Mouse (Mus musculus): ENCODE measurements around the gene Gm17651.

The Gm17651 gene

DNA sequence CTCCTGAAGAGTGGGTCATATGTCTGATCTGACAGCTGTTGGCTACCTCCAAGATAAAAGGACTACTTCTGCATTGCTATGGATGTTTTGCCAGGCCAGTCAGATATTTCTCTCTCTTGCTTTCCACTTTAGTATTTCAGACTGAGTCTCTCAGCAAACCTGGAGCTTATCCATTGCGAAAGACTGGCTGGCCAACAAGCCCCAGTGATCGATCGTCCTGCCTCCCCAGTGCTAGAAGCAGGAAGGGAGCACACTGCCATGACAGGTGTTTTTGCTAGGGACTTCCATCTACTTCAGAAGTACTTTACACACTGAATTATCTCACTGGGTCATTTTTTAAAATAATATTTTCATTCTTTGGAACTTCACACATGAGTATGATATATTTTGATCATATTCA lies 3.9 kb upstream of the Gm17651 start:
- no peak for DNase-seq

DNA sequence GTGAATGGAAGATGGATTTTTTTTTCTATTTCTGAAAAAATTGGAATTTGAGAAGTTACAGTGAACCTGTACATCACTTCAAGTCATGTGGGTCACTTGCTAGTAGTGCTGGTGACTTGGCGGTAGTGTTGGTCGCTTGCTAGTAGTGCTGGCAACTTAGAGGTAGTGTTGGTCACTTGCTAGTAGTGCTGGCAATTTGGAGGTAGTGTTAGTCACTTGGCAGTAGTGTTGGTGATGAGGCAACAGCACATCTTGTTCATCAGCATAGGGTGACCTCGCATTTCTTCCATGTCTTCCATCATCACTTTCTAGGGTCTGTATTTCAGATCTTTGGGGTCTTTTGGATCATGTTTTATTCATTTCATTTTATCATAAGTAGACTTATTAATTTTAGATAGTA lies 1.6 kb upstream of the Gm17651 start:
- DNase-seq, result no peak

DNA sequence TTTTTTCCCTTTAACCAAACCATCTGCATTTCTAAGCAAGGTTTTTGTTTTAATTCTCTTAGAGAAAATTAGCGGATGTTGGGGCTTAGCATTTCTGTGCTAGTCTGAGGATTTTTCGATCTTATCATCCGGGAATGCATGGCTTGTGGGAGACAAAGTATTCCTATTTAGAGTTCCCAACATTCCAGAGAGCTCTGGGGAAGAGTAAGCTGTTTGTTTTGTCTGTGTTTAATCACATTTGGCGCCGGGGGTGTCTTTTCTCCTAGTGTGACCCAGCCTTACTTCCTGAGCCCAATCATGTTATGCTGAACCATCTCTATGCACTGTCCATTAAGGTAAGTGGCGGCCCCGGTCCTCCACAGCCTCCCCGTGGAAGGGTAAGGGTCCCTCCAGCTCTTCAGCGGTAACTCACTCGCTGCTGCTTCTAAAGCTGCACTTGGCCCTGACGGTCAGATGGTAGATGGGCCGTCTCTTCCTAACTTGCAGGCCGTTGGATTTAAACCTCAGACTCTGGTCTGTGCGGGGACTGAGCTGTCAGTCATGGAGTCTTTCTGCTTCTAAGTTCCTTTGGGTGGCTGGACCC lies 7.3 kb downstream of the Gm17651 start:
- DNase-seq, result no peak

DNA sequence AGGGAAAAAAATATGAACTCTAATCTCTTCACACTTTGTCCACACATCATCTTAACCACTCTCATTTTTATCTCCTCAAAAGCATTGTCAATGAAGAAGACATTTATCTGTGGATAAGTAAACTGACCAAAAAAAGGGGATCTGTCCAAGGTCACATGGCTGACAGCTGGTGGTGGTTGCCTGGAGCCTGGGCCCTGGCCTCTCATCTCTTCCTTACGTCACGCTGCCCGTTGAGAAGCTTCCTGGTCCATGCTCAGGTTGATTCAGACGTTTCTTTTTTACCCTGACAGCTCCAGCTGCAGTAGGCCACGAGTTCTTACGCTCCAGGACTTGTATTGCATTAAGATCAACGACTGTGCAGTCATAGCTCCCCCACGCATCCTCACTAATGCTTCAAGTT lies 8.3 kb downstream of the Gm17651 start:
- DNase-seq, result no peak

DNA sequence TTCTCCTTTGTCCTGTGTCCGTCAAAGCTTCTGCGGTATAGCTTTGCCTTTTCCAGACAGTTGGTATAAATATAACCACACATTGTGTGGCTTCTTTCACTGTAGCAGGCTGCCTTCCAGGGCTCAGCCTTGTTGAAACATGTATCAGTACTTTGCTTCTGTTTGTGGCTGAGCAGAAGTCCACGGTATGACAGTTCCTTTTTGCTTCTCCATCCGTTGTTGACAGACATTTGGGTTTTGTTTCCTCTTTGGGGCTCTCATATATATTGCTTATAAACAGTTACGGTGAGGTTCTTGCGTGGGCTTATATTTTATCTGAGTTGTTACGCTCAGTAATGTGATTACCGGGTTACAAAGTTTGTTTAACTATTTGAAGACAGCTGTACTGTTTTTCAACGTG lies 9.0 kb downstream of the Gm17651 start:
- DNase-seq, result no peak

DNA sequence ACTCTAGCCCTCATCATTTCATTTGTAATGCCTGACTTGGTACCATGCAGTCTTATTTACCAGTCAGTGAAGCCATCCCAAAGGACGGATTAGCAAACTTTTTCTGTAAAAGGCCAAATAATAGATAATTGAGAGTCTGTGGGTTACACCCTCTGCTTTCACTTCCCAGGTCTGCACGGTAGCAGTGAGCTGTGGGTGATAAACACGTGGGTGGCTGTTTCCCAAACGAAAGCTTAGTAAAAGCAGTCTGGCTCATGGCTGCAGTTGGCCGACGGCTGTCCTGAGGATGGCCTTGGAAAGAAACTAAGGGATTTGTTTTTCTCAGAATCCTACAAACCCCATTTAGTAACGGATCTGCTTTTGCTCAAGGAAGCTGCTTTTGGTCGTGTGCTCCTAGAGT lies 13.3 kb downstream of the Gm17651 start:
- DNase-seq, result no peak

DNA sequence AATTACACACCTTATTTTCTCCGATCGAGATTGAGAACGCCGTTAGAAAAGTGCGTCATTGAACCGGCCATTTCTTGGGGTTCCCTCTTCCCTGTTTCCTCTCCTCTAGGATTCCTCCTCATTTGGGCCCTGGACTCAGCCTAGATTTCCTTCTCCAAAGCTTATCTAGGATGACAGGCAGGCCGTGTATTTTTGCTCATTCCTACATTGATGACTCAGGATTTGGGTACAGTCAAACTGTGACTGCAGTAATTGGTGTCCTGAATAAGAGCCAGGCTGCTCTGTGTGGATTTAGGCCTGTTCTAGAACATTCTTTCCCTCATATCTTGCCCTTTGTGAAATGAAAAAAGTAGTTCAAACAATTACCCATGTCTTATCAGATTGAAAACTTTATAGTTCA lies 14.7 kb downstream of the Gm17651 start:
- DNase-seq, result no peak

DNA sequence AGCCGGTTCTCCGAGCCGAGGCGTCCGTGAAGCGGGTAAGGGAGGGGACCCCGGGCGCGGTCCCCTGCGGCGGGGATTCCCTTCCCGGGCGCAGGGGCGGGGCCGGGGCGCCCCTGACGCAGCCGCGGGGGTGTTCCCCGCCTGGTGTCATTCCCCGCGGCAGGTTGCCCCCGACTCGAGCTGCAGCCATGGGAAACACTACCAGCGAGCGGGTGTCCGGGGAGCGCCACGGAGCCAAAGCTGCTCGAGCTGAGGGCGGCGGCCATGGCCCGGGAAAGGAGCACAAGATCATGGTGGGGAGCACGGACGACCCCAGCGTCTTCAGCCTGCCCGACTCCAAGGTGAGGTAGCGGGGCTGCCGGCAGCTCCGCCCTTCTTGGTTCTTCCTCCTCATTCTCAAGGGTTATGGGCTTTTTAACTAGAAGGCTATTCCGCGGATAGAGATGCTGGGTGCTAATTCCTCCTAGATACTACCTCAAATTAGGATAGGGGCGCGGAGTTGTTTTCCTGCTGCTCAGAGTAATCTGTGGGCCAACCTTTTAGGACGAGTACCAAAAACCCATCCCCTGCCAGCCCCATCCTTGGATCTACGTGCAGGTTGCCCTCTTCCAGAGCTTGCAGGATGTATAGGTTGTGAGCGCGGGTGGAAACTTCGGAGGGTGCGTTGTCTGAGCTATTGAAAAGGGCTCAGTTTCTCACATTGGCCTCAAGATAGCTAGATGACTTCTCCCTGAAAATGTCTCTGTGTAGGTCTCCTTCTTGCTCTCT lies 15.9 kb downstream of the Gm17651 start:
- peak in 1 of 2 experiments; percentile 16 for DNase-seq

DNA sequence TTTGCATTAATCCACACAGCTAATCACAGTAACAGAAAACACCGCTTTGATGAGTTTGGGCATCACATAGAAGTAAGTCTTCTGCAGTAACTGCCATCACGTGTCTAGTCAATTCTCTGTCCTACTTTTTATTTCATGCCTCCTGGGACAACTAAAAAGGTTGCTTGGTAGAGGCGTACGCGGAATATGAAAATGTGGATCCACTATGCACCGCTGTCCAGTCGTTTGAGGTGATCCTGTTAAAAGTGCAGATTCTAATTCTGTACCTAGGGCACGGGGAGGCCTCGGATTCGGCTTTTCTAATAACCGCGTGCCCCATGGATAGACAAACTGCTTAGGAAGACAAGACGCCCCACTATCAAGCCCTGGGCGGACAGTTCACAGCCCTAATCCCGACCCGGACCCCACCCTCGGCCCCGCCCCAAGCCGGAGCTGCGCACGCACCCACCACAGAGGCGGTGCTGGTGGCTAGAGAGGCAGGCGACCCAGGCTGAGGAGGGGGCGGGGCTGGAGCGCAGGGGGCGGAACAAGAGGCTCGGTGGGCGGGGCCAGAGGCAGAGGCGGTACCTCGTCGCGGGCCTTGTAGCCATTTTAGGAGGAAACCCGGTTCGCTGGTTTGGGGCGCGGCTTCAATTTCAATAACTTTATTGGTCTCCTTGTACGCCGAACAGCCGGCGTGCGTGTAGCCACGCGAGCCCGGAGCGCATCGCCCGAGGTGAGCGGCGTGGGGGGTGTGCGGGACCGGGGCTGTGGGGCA lies 16.7 kb downstream of the Gm17651 start, which contains the start of gene Prkab2:
Gene Prkab2 (plus strand): TSS at position 539 of the 757 bp plus-strand sequence.
- DNase-seq, result peak; percentile 99

DNA sequence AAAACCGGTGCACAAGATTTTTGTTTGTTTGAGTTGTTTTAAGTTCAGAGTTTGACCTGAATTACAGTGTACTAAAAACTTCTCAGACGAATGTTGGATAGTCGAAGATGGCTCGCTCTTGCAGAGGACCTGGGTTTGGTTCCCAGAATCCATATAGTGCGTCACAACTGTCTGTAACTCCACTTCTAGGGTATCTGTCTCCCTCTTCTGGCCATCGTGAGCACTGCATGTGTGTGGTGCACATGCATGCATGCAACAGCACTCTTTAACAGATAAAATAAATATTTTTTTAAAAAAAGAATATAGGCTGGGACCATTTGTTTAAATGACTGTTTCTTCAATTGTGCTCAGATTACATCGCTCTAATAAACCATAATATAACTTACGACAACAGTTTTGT lies 19.6 kb downstream of the Gm17651 start:
- peak in 1 of 2 experiments; percentile 27 for DNase-seq

DNA sequence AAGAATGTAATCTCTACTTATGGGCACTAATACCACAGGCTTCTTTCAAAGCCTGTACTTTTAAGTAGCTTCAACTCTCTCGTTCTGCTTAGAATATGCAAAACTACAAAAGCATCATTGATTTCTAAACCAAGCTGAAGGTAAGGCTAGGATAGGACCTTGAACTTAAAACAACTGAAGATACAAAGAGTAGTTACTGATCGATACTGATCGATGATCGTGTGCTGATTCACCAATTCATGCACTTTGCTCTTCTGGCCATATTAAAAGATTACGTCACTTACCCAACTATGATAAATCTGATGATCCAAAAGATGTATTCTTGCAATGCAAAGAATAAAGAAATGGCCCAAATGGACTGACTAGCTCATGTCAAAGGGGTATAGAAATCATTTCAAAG lies 20.7 kb downstream of the Gm17651 start:
- no peak for DNase-seq

DNA sequence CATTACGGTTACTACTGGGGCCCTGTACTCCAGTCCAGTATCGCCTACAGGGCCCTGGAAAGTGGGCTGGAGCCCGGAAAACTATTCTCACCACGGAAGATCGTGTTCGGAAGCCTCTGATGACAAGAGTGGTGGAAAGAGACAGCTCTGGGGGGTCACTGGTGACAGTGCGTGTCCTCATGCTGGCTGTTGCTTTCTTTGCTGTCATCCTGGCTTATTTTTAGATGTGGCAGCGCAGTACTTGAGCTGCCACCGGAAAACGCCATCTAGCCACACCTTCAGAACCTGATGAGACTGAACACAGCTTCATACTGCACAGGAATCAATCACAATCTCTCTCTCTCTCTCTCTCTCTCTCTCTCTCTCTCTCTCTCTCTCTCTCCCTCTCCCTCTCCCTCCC lies 22.9 kb downstream of the Gm17651 start:
- no peak for DNase-seq

DNA sequence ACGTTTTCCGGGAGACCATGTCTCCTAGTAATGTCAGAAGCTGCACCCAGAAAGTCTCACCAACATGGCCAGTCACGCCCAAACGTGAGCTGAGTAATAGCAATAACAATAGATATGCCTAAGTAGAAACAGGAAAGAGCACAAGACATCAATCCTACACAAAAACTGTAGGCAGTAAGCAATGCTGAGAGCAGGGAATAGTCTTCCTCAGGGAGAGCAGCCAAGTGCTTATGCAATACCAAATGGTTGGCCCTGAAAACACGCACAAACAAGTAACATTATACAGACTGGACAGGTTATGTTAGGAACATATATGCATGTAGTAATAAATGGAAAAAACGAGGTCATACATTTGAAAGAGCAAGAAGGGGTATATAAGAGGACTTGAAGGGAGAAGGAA lies 25.0 kb downstream of the Gm17651 start:
- no peak for DNase-seq

DNA sequence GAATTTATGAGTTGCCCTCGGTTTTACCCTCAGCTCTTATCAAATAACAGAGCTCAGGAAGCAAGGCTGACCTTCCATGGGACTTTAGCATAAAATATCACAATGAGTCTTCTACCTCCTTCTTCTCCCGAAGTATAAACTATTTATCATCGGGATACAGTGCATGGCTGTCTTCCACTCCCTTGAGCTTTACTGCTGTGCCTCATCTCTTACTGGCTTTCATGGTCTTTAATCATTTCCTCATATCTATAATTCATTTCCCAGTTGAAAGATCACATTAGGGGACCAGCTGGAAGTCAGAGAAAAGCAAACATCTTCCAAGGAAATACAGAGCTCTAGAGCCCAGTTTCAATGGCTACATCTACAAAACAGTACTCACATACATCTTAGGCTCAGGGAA lies 25.5 kb downstream of the Gm17651 start:
- no peak for DNase-seq

DNA sequence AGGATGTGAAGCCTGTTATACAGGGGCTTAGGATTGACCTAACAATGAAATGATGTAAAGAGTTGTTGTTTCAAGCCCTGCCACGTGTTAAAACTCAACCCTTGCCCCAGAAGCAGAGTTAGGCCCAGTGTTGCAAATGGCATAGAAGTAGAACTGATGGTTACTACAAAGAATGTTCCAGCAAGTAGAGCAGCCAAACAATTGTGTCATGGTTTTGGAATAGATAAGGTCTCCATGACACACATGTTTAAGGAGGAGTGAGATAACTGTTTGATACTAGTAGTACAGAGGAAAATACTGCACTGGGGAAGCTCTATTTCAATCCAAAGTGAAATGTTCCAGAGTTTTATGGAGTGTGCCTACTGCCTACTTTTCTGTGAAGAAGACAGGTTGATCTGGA lies 26.0 kb downstream of the Gm17651 start:
- DNase-seq, result no peak

DNA sequence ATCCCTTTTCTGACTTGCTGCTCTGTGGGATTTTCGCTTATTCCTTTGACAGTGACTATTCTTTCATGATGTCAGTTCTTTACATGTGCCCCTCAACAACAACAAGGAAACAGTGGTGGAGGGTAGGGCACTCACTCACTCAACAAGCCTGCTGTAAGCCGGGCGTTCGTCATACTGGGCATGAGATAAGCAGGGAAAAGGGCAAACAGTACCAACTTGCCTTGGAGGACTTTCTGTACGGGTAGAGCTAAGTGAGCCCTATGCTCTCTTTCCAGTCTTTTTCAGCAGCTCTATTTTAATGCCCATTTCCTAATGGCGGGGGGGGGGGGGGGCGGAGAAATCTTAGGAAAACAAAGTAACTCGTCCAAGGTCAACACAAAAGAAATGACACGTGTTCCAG lies 32.5 kb downstream of the Gm17651 start:
- no peak for DNase-seq

DNA sequence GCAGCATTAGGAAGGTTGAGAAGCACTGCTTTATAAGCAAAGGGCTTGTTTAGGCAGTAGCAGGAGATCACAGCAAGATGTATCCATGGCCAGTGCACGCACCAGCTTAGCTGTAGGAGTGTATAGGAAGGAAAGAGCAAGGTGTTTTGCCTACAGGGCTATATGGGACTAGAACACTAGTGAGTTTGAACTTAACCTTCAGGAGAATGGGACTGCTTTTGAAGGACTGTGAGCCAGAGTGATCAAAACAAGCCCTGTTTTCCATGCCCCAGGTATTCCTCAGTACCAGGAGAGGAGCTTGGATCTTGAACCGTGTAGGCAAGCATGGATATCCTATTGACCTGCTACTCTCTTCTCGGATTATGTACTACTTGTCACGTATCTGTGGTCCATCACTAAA lies 33.1 kb downstream of the Gm17651 start:
- DNase-seq, result no peak

DNA sequence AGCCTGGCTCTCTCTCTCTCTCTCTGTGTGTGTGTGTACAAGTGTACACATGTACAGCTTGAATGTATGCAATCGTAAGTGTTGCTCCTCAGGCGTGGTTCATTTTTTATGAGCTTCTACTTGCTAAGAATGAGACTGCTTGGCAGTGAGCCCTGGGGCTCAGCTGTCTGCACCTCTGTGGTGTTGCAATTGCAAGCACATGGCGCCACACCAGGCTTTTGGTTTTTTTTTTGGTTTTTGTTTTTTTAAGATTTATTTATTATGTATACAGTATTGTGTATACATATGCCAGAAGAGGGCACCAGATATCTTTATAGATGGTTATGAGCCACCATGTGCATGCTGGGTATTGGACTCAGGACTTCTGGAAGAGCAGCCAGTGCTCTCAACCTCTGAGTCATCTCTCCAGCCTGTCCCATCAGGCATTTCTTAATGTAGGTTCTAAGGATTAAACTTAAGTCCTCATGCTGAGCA lies 40.2 kb downstream of the Gm17651 start:
- no peak for DNase-seq

DNA sequence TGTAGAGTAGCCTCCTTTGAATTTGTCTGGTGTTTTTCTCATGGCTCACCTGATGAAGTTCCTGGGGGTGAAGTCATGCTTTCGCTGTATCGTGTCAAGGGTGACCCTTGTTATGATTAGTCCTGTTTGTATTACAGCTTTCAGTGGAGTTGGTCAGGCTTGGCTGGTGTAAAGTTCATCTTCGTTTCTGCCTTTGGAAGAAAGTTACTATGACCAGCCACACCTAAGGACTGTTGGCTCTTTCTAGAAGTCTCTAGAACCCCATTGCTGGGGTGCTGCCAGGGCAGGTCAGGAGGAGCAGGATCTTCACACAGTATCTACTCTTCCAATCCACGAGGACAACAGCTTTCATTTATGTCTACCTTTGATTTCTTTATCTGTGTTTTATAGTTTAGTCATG lies 41.0 kb downstream of the Gm17651 start:
- no peak for DNase-seq

DNA sequence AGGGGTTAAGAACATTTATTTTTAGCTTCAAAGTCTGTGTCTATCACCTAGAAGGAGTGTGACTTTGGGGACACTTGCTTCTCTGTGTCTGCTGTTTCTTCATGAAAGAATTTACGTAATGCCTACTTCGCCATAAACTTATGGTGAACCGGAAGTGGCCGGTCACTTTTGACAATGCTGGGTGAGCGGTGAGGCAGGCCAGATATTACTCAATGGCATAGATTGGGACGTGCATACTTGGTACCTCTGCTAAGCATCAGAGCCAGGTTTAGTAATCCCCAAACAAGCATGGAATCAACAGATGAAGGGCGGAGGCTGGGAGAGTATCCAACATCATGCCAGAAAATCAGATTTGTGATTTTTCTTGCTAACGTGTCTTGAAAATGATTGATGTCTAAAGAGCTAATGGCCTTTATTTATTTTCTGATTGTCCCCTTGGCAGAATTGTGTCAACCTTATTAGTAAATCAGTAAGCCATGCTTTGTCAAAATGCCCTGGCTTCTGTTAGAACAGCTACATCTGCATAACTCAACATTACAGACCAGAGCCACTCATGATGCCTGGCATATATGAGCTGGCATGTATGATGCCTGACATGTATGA lies 43.1 kb downstream of the Gm17651 start:
- no peak for DNase-seq

DNA sequence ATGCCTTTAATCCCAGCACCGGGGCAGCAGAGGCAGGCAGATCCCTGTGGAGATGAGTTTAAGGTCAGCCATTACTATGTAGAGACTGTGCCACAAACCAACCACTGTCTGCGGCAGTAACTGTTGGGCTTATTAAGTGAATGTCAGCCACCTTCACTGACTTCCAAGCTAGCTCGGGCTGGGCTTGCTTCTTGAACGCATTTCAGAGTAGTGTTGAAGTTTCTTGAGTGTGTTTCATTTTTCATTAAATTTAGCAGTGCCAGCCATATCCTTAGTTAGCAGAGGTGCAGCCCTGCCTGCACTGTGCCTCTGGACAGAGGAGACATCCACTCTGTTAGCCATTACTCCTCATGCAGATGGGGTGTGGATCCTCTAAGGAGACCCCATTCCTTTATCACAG lies 43.7 kb downstream of the Gm17651 start:
- no peak for DNase-seq

DNA sequence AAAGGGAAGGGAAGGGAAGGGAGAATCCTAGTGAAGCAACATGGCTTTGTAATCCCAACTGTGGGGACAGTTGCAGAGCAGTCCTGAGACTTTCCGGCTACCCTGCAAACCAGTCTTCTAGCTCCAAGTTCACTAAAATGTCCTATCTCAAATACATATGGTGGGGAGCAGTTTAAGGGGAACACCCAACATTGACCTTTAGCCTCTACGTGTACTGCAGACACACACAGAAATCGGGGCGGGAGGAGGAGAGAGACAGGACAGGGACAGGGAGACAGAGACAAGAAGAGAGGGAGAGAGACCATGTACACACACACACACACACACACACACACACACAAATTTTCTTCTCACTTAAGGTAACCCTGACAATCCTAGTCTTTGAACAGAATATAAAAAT lies 44.6 kb downstream of the Gm17651 start:
- no peak for DNase-seq

DNA sequence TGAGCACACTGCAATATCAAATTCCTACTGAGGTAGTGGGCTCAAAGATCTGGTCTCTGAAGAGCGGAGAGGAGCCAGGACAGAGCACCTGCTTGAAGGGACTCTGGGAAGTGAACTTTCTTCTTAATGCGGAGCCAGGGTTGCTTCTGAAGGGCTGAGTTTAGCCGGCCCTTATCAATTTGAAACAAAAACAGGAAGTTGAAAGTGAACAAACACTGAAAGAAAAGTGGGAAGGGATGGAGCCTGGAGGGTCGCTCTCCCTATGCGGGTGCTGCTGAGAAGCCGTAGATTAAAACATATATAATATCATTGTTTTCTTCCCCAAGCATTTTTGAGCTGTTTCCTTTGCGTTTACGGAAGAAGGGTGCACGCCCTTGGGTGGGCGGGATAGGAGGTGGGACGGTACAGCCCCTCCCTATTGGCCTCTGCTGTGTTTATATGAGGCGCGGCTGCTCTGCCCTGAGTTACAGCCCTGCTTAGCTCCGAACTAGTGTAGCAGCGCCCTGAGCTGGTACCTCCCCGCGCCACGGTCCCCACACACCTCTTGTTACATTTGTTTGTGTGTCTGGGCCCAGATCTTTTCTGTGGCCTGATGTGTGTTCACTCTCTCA lies 46.0 kb downstream of the Gm17651 start, which contains the start of gene Fmo5:
Gene Fmo5 (plus strand): TSS at position 414 of the 611 bp plus-strand sequence.
- peak; percentile 63 to 69 for DNase-seq
